Mouse (Mus musculus): Measurements from ENCODE around the gene Tex33. TPM values are rescaled to one million over a fixed set of nuclear protein-coding genes. Genes with fewer than 3 reads are reported as not detected.
A peak's percentile ranks its signal among the peaks of the same experiment; 100 is the strongest.

Gene Tex33
- polyA plus RNA-seq, 1 experiment: not detected

GRCm38 (mm10) chr15:78405098-78405497, 9.4 kb upstream of the Tex33 start:
- Histone ChIP-seq H3K4me3 (ENCODE audit: insufficient read depth, low read length) (peak overlapping the region; percentile 68), H3K27ac (ENCODE audit: insufficient read depth, low read length) (peak overlapping the region; percentile 11; the same call in 1 of the 2 replicates), H3K4me1 (ENCODE audit: control insufficient read depth, insufficient read depth, low read length) (peaks cover 6% of the 10 kb centered on the region)
- no peak for TF ChIP-seq CTCF (IDR thresholded peaks at IDR 0.05; ENCODE audit: extremely low read depth, insufficient read depth, low read length)
- TF ChIP-seq POLR2A (IDR thresholded peaks at IDR 0.05; ENCODE audit: extremely low read depth, insufficient read depth, low read length): no peak

- Histone ChIP-seq H3K4me3 (ENCODE audit: insufficient read depth, low read length) (no peak overlapping the region), H3K27ac (ENCODE audit: insufficient read depth, low read length) (peak overlapping the region; percentile 33; the same call in 1 of the 2 replicates), H3K4me1 (ENCODE audit: control insufficient read depth, insufficient read depth, low read length) (peaks cover 6% of the 10 kb centered on the region)
- TF ChIP-seq POLR2A (IDR thresholded peaks at IDR 0.05; ENCODE audit: extremely low read depth, insufficient read depth, low read length): no peak
- TF ChIP-seq CTCF (IDR thresholded peaks at IDR 0.05; ENCODE audit: extremely low read depth, insufficient read depth, low read length): no peak
Observed at GRCm38 (mm10) chr15:78403896-78404295, 8.2 kb upstream of the Tex33 start.

DNA sequence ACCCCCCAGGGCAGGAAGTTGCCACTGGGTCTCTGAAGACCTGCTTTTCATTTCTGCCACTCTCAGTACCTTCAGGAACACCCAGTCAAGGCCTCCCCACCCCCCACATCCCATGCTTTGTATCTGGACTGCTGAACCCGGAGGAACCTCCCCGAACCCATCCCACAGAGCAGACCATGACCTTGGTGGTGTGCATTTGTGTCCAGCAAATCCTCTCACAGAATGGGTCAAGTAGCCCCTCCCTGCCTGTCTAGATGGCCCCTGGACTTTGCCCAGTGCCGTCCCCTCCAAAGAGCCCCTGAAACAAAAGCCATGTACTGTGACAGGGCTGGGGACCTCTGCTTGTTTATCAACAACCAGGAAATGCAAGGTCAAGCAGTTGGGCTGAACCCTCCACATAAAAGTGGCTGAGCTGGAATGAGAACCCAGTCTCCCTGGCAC, 7.6 kb upstream of the Tex33 start:
- H3K4me3 ChIP-seq (ENCODE audit: insufficient read depth, low read length): no peak overlapping the region
- H3K27ac ChIP-seq (ENCODE audit: insufficient read depth, low read length): peak overlapping the region; percentile 33; the same call in 1 of the 2 replicates
- H3K4me1 ChIP-seq (ENCODE audit: control insufficient read depth, insufficient read depth, low read length): peaks cover 6% of the 10 kb centered on the region

GRCm38 (mm10) chr15:78402423-78402822, 6.7 kb upstream of the Tex33 start:
- H3K27ac ChIP-seq (ENCODE audit: insufficient read depth, low read length): no peak overlapping the region

More for the DNA sequence above, 7.6 kb upstream of the Tex33 start:
- TF ChIP-seq POLR2A (IDR thresholded peaks at IDR 0.05; ENCODE audit: extremely low read depth, insufficient read depth, low read length) (no peak), CTCF (IDR thresholded peaks at IDR 0.05; ENCODE audit: extremely low read depth, insufficient read depth, low read length) (no peak)

GRCm38 (mm10) chr15:78401921-78402320, 6.2 kb upstream of the Tex33 start:
- Histone ChIP-seq H3K4me1 (ENCODE audit: control insufficient read depth, insufficient read depth, low read length) (peaks cover 5% of the 10 kb centered on the region; the same call in 1 of the 2 replicates), H3K4me3 (ENCODE audit: insufficient read depth, low read length) (no peak overlapping the region), H3K27ac (ENCODE audit: insufficient read depth, low read length) (peak overlapping the region; percentile 81)
- TF ChIP-seq CTCF (IDR thresholded peaks at IDR 0.05; ENCODE audit: extremely low read depth, insufficient read depth, low read length) (no peak), POLR2A (IDR thresholded peaks at IDR 0.05; ENCODE audit: extremely low read depth, insufficient read depth, low read length) (no peak)

More at GRCm38 (mm10) chr15:78402423-78402822, 6.7 kb upstream of the Tex33 start:
- Histone ChIP-seq H3K4me1 (ENCODE audit: control insufficient read depth, insufficient read depth, low read length) (peaks cover 6% of the 10 kb centered on the region), H3K4me3 (ENCODE audit: insufficient read depth, low read length) (no peak overlapping the region)
- TF ChIP-seq CTCF (IDR thresholded peaks at IDR 0.05; ENCODE audit: extremely low read depth, insufficient read depth, low read length): no peak
- TF ChIP-seq POLR2A (IDR thresholded peaks at IDR 0.05; ENCODE audit: extremely low read depth, insufficient read depth, low read length): no peak

GRCm38 (mm10) chr15:78401345-78401744, 5.6 kb upstream of the Tex33 start:
- Histone ChIP-seq H3K4me1 (ENCODE audit: control insufficient read depth, insufficient read depth, low read length) (peaks cover 5% of the 10 kb centered on the region; the same call in 1 of the 2 replicates), H3K27ac (ENCODE audit: insufficient read depth, low read length) (peak overlapping the region; percentile 81), H3K4me3 (ENCODE audit: insufficient read depth, low read length) (no peak overlapping the region)
- TF ChIP-seq POLR2A (IDR thresholded peaks at IDR 0.05; ENCODE audit: extremely low read depth, insufficient read depth, low read length) (no peak), CTCF (IDR thresholded peaks at IDR 0.05; ENCODE audit: extremely low read depth, insufficient read depth, low read length) (no peak)

DNA sequence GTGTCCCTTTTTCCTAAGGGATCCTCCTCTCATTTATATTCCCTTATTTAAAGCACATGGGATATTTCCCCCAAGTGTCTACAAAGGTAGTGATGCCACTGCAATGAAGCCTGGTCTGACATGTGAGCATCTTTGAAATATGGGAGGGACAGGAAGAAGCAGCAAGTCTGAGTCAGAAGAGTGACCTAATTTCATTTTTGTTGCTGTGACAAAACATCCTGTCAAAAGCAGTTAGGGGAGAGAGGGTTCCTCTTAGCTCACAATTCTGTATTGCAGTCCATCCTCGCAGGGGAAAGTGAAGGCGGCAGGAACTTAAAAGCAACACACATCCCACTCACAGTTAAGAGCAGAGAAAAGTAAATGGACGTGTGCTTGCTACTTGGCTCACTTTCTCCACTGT, 4.9 kb downstream of the Tex33 start:
- H3K27ac ChIP-seq (ENCODE audit: insufficient read depth, low read length): no peak overlapping the region
- TF ChIP-seq POLR2A (IDR thresholded peaks at IDR 0.05; ENCODE audit: extremely low read depth, insufficient read depth, low read length) (no peak), CTCF (IDR thresholded peaks at IDR 0.05; ENCODE audit: extremely low read depth, insufficient read depth, low read length) (no peak)
- H3K4me1 ChIP-seq (ENCODE audit: control insufficient read depth, insufficient read depth, low read length): no peaks in the 10 kb centered on the region
- no peak overlapping the region for H3K4me3 ChIP-seq (ENCODE audit: insufficient read depth, low read length)

GRCm38 (mm10) chr15:78385564-78385963, 10.1 kb downstream of the Tex33 start:
- TF ChIP-seq CTCF (IDR thresholded peaks at IDR 0.05; ENCODE audit: extremely low read depth, insufficient read depth, low read length) (no peak), POLR2A (IDR thresholded peaks at IDR 0.05; ENCODE audit: extremely low read depth, insufficient read depth, low read length) (no peak)
- Histone ChIP-seq H3K4me1 (ENCODE audit: control insufficient read depth, insufficient read depth, low read length) (0 out of 2 replicates have a peak, but pooled peaks cover 4% of the 10 kb centered on the region), H3K27ac (ENCODE audit: insufficient read depth, low read length) (no peak overlapping the region), H3K4me3 (ENCODE audit: insufficient read depth, low read length) (no peak overlapping the region)

DNA sequence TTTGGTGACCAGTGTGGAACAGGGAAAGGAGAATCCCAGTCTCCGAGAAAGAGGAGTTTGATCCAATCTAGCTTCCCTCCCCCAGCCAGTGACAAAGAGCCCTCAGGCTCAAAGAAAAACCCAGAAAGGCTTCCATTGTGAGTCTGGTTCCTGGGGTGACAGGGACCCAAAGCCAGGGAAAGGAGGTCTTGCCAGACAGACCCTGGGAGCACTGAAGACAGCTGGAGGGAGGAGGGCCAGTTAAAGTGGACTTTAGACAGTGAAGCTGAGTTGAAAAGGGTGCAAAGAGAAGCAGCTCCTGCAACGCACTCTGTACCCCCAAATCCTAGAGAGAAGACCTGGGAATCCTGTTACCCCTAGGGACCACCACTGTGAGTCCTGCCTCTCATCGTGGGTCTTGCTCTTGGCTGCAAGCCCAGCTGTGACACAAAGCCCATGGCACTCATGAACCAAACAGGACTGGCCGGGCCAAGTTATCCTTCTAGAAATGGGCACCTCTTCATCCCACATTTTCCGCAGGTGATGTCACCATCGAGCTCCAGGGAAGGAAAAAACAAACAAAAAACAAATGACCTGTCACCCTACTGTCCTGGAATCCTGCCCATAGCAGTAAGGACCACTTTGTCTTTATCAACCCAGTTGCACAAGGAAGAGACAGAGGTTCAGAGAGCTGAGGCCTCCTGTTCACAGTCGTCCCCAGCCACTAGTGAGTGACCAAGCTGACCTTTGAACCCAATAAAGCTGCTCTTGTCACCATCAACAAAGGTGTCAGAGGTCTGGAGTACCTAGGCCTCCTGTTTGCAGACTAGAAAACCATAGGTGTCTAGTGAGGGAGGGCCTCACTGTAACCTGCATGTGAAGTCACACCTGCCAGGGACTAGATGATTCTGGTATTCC, 11.2 kb downstream of the Tex33 start:
- no peak for TF ChIP-seq POLR2A (IDR thresholded peaks at IDR 0.05; ENCODE audit: extremely low read depth, insufficient read depth, low read length)
- Histone ChIP-seq H3K4me3 (ENCODE audit: insufficient read depth, low read length) (no peak overlapping the region), H3K27ac (ENCODE audit: insufficient read depth, low read length) (peak overlapping the region; percentile 41), H3K4me1 (ENCODE audit: control insufficient read depth, insufficient read depth, low read length) (0 out of 2 replicates have a peak, but pooled peaks cover 4% of the 10 kb centered on the region)

All from cortical plate, adult 2 months (tissue).